Mouse (Mus musculus) megakaryocyte, adult 5-6 weeks (primary cell): Measurements from ENCODE around the gene Rsph6a. TPM values are rescaled to one million over a fixed set of nuclear protein-coding genes. Genes with fewer than 3 reads are reported as not detected.

Experiments used
- ATAC-seq: 2 replicates; pipeline ENCODE4 v1.8.0; 2016; ENCODE audit warnings: mild to moderate bottlenecking, inconsistent platforms; ENCODE audit not compliant: poor library complexity, severe bottlenecking
- total RNA-seq, 2 experiments: library from RNA; stranded (forward) in 1 of 2; stranded (reverse) in 1 of 2; fragments of 153-499, 151-499 nt in 1 of 2; fragments of 221-1000, 200-1000 nt in 1 of 2; gene quantifications; 2 replicates each; pipeline versions ENCODE4 v1.2.3 to v1.2.4; 2015 to 2017

The Rsph6a gene
- not detected in 2 replicates for total RNA-seq (2015)
- total RNA-seq (2017): not detected in 2 replicates

DNA sequence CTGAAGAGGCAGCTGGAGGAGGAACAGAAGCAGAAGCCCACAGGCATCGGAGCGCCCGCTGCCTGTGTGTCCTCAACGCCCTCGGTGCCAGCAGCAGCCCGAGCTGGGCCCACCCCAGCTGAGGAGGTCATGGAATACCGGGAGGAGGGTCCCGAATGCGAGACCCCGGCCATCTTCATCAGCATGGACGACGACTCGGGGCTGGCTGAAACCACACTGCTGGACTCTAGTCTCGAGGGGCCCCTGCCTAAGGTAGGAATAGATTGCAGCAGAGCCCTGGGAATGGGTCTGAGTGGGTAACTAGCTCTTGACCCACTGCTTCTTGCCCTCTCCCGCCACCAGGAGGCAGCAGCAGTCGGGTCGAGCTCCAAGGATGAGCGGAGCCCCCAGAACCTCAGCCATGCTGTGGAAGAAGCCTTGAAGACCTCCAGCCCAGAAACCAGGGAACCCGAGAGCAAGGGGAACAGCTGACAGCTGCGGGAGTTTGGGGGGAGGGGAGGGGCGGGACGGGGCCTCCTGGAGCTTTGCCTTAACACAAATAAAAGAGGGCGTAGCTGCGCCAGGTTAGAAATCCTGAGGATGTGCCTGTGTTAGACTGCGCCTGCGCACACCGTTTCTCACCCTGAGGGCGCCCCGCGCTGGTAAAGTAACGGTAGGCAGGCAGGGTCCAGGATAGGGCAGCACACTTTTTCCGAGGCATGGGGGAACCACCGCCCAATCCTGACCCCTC lies at the start of gene Rsph6a:
TSS of gene Rsph6a (plus strand) at position 644 of the 730 bp plus-strand sequence.
- no peak for ATAC-seq

DNA sequence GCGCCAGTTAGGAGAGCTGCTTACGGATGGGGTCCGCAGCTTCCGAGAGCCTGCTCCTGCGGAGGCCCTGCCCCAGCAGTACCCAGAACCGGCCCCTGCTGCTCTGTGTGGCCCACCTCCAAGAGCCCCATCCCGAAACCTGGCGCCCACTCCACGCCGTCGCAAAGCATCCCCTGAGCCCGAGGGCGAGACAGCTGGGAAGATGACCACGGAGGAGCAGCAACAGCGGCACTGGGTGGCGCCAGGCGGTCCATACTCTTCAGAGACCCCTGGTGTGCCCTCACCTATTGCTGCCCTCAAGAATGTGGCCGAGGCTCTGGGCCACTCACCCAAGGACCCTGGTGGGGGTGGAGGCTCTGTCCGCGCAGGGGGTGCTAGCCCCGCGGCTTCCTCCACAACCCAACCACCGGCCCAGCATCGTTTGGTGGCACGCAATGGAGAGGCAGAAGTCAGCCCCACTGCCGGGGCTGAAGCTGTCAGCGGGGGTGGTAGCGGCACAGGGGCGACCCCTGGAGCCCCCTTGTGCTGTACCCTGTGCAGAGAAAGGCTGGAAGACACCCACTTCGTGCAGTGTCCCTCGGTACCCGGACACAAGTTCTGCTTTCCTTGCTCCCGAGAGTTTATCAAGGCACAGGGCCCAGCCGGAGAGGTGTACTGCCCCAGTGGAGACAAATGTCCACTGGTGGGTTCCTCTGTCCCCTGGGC lies 48.9 kb upstream of the Rsph6a start:
- no peak for ATAC-seq

DNA sequence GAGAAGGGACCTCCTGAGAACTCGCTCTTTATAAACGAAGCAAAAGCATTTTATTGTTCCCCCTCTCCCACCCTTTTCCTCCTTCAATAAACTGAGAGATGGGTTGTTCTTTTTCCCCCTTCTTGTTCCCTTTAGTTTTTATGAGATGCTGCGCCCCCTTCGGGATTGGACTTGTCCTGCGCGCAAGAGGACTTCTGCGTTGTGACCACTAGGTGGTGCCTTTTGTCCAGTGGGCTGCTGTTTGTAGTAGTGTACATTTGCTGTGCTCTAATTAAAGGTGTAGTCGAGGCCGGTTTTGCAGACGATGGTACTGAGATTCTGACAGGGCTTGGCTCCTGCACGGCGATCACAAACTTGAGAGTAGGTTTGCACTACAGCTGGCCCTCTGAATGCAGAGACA lies 48.0 kb upstream of the Rsph6a start:
- ATAC-seq: peak; percentile 60

DNA sequence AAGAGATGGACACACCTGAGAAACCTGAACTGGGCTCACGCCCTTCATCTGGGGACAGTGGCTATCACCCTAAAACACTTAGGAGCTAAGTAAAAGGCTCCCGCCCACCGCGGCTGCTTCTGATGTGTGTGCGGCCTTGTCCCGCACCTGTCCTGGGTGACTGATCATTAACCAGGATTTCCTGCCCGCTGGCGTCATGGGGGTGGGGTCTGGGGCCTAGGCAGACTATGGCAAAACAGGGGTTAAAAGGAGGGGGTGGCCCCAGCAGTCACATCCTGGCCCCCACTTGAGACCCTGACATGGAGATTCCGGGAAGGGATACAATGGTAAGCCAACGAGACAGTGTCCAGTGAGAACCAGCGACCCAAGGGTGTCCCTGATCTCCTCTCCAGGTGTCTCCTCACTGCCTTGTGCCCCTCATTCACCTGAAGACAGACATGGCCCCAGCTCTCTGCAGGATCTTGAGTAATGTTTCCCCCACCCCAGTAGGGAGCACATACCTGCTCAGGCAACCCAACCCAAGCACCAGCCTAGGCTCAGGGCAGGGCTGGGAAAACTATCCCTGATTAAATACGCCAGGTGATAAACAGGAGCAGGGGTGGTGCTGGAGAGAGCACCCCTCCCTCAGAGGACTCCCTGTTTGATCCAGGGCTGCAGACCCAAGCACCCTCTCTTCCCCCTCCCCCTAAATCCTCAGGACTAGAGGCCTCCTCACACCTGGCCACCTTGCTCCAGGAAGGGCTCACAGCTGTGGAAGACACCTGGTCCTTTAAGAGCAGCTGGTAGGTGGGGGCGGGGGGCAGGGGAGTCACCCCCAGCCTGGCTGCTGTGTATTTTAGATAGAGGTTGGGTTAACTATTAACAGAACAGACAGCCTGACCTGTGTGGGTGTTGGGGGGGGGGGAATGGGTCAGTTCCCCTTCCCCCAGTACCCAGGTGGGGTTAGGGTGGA lies 47.2 kb upstream of the Rsph6a start:
- no peak for ATAC-seq

DNA sequence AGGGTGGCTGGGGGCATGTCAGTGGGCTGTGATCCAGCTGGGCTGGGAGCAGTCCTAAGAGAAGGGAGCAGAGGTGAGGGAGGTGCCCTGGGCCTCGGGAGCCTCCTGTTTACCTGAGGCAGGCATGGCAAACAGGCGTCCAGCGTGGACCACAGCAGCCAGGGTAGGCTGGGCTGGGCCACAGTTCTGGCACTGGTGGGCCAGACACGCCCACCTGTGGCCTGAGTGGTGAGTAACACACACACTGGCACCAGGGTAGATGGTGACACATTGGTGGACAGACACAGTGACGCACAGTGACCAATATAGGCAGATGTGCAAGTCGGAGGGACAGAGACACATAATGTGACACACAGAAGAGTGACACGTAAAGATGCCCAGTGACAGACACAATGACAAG lies 43.9 kb upstream of the Rsph6a start:
- ATAC-seq: no peak

DNA sequence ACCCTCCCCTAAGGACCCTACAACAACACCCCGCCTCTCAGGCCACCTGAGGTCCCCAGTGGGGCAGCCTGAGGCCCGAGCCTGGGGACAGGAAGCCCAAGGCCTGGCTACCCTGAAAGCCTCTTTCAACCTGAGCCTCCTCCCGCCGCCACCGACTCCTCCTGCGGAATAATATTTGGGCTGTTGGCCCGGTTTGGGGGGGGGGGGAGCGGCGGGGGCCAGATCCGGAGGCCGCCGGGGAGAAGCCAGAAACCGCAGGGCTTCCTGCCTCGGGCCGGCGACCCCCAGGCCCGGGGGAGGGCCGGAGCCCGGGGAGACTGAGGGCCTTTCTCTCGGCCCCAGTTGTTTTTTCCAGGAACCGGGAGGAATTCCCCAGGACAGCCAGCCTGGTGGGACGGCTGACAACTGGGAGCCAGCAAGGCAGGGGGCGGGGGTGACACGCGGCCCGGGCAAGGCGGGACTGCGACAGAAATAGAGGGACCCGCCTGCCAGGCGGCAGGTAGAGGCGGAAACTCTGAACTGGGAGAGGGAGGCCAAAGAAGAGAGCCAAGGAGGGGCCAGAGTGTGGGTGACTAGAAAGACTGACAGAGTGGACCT lies 42.4 kb upstream of the Rsph6a start:
- ATAC-seq: 0 out of 2 replicates have a peak, but pooled peaks have one; percentile 15

DNA sequence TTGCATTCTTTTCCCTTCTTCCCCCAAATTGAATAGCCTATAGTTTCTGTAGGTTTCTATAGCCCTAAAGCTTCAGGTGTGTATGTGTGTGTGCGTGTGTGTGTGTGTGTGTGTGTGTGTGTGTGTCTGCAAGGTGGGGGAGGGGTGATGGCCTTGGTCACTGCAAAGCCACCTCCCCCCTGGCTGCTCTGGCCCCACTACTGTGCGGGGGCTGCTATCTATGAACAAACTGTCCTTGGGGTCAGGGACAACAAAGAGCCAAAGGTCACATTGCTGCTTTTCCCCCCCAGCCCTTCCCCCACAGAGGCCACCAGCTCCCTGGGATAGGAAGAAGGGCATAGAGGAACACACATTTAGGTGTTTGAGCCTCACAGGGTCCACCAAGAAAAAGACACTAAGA lies 41.6 kb upstream of the Rsph6a start:
- no peak for ATAC-seq

DNA sequence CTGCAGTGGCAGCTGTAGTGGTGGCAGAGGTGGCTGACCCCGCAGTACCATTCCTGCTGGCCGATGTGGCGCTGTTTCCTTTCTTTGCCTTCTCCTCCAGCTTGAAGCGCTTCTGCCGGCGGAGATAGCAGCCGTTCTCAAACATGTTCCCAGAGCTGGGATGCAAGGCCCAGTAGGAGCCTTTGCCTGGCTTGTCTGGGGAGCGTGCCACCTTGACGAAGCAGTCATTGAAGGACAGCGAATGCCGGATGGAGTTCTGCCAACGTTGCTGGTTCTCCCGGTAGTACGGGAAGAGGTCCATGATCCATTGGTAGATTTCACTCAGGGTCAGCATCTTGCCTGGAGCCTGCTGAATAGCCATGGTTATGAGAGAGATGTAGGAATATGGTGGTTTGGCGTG lies 40.0 kb upstream of the Rsph6a start:
- ATAC-seq: no peak

DNA sequence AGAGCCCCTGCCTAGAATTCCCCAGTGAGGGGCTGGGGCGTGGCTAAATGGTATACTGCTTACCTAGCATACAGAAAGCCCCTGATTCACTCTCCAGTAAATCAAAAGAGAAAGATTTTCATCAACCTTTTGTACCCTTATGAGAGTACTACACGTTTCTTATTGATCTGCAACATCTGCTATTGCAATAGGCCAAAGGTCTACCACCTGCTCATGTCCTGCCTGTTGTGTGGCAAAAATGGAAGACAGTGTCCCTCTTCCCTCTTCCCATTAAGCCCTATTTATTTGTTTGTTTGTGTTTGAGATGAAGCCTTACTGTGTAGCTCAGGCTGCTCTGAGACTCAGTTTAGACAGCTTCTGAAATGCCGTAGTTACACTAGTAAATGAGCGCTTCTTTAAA lies 38.4 kb upstream of the Rsph6a start:
- ATAC-seq: no peak

DNA sequence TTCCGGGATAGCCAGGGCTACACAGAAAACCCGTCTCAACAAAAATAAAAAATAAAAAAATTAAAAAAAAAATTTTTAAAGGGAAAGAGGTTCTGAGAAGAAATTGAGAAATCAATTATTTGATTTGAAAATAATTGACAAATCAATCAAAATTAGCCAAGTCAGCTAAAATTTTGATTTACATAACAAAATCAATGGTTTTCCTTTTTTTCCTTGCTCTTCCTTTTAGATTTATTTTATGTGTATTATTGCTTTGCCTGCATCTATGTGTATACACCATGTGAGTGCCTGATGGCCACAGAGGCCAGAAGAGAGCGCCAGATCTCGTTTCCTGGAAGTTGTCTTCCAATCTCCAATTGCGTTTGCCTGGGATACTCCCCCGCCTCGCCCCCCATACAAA lies 36.6 kb upstream of the Rsph6a start:
- no peak for ATAC-seq

DNA sequence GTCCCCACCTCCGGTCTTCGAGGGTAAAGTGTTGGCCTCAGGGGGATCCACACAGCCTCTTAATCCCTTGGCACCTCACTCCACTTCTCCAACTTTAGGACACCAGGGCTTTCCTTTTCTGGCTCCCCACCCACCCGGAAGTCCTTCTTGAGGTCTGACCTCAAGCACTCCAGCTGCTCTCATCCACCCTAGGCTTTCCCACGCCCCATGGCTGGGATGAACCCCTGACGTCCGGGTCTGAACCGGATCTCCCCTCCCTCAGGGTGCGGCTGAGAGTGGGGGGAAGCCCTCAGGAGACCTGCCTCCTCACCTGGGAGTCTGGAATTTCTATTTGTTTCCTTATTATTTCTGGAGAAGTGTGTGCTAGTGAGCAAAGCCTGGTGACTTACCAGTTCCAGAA lies 33.4 kb upstream of the Rsph6a start:
- no peak for ATAC-seq

DNA sequence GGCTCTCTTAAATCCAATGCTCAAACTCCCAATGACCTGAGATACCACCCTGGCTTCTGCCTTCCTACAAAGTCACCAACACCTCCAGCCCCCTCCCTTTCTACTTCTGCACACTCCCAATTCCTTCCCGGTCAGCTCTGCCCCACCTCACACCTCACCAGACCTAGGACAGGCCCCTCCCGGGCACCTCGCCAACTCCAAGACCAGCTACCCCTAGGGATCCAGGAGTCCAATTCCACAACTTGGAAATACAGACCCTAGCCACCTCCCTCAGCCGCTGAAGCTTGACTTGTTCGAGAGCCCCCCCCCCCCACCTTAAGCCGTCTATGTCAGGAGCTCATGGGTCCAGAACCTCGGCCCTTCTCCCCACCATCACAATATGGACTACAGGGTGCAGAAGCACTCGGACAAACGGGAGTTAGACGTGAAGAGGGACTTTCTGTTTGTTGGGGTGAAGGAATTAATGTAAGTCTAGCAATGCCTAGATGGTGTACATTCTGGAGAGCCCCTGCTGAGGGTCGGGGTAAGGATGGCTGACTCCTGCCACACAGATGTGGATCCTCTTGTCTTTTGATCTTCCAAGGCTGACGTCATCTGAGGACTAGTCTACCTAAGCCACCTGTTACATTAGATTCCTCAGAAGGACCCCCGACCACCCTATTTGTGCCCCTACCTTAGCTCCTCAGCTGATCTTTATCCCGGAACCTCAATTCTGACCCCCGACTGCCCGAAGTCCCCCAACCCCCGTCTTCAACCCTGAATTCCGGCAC lies 32.1 kb upstream of the Rsph6a start:
- no peak for ATAC-seq

DNA sequence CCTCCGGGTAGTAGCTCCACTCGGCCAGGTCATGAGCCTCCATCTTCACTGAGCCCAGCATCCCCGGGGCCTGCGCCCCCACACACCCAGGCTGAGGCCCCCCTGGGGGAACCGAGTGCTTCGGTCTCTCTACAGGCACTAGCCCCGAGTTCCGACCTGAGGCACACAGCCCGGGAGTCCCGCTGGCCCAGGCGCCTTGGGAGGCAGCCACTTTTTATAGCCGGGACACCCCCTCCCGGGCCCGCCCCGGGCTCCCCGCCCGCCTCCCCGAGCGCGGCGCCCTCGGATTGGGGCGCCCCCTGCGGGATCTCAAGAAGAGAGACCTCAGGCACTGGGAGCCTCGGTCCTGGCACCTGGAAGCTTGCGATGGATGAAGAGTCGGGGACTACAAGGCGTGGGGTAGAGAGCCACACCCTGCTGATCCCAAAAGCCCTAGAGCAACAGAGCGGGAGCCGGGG lies 31.1 kb upstream of the Rsph6a start, which contains the start of gene Foxa3:
TSS of gene Foxa3 (minus strand) at position 182 of the 458 bp plus-strand sequence.
- peak; percentile 16; the same call in 1 of the 2 replicates for ATAC-seq

DNA sequence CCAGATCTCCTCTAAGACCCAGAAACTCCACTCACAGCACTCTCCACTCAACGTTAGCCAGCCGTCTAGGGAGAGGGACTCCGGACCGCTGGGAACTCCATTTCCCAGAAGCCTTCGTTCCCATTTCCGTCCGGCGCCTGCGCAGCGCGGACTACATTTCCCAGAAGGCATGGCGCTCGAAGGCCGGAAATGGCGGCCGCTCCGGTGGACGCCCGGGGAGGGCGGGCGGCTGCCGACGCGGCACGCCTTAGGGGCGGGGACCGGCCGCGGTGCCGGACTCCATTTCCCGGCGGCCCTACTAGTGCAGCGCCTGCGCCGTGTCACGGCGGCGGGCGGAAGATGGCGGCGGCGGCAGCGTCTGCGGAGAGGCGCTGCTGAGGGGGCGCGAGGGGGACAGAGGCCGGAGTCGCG lies 30.4 kb upstream of the Rsph6a start, which contains the start of gene Sympk:
TSS of gene Sympk (plus strand) at position 282 of the 411 bp plus-strand sequence.
- peak; percentile 95 for ATAC-seq

DNA sequence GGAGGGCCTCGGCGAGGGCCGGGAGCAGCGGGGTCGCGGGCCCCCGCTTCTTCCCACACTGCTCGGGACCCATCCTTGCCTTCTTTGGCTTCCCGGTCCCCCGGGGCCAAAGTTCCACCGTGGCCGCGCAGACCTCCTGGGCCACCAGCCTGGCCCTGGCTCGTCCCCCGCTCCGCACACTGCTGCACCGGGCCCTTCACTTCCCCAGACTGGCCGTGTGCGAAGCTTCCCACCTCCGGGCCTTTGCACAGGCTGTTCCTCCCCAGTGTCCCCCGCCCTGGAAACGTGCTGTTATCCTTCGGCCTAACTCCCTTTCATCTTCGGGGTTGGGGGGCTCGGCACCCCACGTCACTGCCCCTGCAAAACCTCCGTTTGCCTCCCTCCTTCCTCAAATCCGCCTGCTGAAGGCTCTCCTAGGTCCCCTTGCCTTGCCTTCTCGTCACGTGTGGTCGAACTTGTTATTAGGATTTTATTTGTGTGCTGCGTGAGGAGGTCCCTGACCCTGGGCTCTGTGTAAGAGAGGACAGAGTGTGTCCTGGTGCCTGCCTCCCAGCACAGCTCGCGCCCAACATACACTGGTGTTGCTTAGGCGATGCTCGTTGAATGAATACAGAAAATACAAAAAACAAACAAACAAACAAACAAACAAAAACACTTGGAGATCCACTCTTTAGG lies 29.8 kb upstream of the Rsph6a start:
- ATAC-seq: peak; percentile 37

DNA sequence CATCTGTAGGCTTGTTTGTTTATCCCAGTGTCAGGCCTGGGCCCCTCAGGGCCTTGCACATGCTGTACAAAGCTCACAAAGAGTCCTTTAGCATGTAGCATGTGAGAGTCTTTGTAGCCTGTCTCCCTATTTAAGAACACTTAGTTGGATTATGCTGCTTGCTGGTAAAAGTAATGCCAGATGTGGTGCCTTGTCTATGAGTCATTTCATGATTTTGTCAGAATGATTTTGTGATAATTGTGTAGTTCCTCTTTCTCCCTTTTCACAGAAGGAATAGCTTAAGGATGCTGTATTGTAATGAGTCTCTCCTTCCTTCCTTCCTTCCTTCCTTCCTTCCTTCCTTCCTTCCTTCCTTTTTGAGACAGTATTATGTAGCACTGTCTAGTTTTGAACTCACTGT lies 26.4 kb upstream of the Rsph6a start:
- no peak for ATAC-seq

DNA sequence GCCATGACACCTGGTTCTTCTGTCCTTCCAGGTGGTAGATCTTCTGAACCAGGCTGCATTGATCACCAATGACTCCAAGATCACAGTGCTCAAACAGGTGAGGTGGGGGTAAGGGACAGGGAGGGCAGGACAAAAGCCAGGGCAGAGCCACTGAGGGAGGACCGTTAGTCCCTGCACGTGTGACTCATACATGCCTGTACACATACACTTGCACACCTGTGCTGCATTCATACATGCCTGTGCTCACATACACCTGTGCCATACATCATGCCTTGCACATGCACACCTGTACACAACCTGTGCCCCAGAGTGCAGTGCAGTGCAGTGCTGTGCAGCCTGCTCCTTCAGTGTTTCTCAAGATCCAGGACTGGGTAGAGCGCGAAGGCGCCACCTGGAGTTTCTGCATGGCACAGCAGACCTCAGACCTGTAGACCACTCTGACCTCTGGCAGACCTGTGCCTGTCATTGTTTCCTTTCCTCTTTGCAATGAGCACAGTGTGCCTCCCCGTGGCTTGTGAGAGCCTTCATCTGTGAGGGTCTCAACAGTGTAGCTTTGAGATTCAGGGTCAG lies 25.3 kb upstream of the Rsph6a start:
- peak; percentile 74 for ATAC-seq

DNA sequence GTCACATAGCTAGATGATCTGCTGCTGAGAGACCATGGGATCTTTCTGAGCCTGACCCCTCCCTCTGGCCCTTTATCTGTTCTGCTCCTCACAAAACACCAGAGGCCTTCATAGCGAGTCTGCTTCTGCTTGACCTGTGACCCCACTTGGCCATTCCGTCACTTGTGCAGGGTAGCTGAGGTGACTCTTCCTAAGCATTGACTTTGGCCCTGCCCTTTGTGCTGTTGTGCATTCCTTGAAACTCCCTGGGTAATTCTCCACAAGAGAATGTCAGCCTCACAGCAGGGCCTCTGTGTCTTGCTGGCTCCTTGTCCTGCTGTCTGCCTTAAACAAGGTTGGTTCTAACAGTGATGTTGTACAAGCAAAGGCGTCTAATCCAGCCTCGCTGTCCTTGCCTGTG lies 22.8 kb upstream of the Rsph6a start:
- no peak for ATAC-seq

DNA sequence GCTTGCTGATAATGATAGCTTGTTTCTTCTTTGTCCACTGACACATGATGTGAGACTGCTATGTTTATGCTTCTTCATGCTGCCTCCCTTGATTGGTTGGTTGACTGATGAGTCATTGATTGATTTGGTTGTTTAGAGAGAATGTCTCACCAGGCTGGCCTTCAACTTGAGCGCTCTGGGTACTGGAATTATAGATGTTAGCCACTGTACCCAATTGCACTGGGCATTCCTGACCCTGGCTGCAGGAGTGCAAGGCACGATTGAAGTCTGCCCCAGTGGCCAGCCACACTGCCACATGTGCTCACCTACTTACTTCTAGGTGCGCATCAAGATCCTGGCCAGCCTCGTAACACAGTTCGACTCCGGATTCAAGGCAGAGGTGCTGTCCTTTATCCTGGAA lies 9.9 kb upstream of the Rsph6a start:
- ATAC-seq: no peak
